Mouse (Mus musculus): ENCODE data around the gene Gm14862. TPM values are rescaled to one million over a fixed set of nuclear protein-coding genes. Genes with fewer than 3 reads are reported as not detected.

The Gm14862 gene
- polyA plus RNA-seq, 1 experiment from 2014 or later = not detected

GRCm38 (mm10) chrX:9216244-9216643 lies 40.5 kb downstream of the Gm14862 start:
- Histone ChIP-seq H3K4me1 (ENCODE audit: control insufficient read depth, insufficient read depth, low read length) (no peaks in the 10 kb centered on the region), H3K36me3 (ENCODE audit: control insufficient read depth, insufficient read depth) (no peaks in the 10 kb centered on the region), H3K9ac (ENCODE audit: low read length) (no peak overlapping the region), H3K9me3 (replicated peaks; ENCODE audit: control insufficient read depth, low read length) (no peaks in the 10 kb centered on the region), H3K27me3 (ENCODE audit: control insufficient read depth, insufficient read depth, low read length) (no peaks in the 10 kb centered on the region), H3K4me2 (ENCODE audit: low read depth, low read length) (no peak overlapping the region), H3K4me3 (ENCODE audit: low read length) (no peak overlapping the region), H3K27ac (ENCODE audit: low read length) (no peak overlapping the region)
- WGBS = 88% methylated on average over 2 of the region's 2 CpGs
- ATAC-seq (replicated peaks; ENCODE audit: extremely low read depth, insufficient read depth, low FRiP score) = no peak

DNA sequence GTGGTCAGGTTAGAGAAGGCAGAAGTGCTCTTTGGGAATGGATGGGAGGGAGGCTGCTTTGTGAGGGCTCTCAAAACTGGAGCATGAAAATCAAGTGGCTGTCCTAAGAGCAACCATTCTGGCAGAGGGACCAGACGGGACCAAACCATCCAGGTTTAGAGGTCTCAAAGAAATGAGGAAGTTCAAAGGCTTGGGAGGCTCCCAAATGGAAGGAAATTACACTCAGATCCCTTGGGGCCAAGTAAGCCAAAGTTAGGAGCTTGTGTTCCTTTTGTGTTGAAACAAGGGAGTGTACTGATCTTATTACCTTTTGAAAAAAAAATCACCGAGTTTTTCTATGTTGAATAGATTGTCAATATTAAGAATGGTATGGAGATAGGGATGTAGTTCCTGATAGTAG lies 51.6 kb downstream of the Gm14862 start:
- Histone ChIP-seq H3K9ac (ENCODE audit: low read length) (no peak overlapping the region), H3K36me3 (ENCODE audit: control insufficient read depth, insufficient read depth) (no peaks in the 10 kb centered on the region), H3K9me3 (replicated peaks; ENCODE audit: control insufficient read depth, low read length) (no peaks in the 10 kb centered on the region), H3K4me1 (ENCODE audit: control insufficient read depth, insufficient read depth, low read length) (no peaks in the 10 kb centered on the region), H3K4me2 (ENCODE audit: low read depth, low read length) (no peak overlapping the region), H3K4me3 (ENCODE audit: low read length) (no peak overlapping the region), H3K27ac (ENCODE audit: low read length) (no peak overlapping the region), H3K27me3 (ENCODE audit: control insufficient read depth, insufficient read depth, low read length) (no peaks in the 10 kb centered on the region; the same call in 1 of the 2 replicates)
- WGBS = 63% methylated on average over 2 of the region's 2 CpGs
- ATAC-seq (replicated peaks; ENCODE audit: extremely low read depth, insufficient read depth, low FRiP score) = no peak

DNA sequence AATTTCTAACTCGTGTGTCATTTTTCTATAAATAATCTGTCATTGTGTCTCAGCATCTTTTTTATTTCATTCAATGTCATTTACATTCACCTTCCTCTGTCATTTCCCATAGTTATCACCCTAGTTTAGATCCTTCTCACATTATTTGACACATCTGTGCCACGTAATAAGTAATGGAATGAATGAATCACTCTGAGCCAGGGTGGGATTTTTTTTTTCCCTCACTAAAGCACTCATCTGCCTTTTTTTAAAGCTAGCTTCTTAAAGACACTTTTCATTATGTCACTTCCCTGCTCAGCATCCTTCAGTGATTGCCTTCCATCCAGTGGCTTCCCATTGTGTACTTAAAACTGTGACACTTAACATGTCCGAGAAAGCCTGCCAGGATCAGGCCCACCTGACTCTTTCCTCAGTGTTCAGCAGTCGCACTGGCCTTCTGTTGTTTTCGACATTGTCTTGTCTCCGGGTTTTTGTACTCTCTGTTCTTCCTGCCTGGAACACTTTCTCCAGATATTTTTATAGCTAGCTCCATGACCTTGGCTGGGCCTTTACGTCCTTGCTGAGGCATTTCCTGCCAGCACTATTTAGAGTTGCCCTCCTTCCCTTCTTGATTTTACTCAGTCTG lies 53.8 kb downstream of the Gm14862 start:
- no peaks in the 10 kb centered on the region for H3K4me1 ChIP-seq (ENCODE audit: control insufficient read depth, insufficient read depth, low read length)
- no peaks in the 10 kb centered on the region for H3K36me3 ChIP-seq (ENCODE audit: control insufficient read depth, insufficient read depth)
- 39% methylated on average over 7 of the region's 7 CpGs for WGBS
- peak overlapping the region; percentile 61 for H3K27ac ChIP-seq (ENCODE audit: low read length)
- H3K9ac ChIP-seq (ENCODE audit: low read length) = no peak overlapping the region
- H3K4me2 ChIP-seq (ENCODE audit: low read depth, low read length) = peak overlapping the region; percentile 28; the same call in 1 of the 2 replicates
- no peak overlapping the region for H3K4me3 ChIP-seq (ENCODE audit: low read length)
- no peaks in the 10 kb centered on the region for H3K9me3 ChIP-seq (replicated peaks; ENCODE audit: control insufficient read depth, low read length)
- H3K27me3 ChIP-seq (ENCODE audit: control insufficient read depth, insufficient read depth, low read length) = no peaks in the 10 kb centered on the region; the same call in 1 of the 2 replicates
- ATAC-seq (replicated peaks; ENCODE audit: extremely low read depth, insufficient read depth, low FRiP score) = no peak

- ATAC-seq (replicated peaks; ENCODE audit: extremely low read depth, insufficient read depth, low FRiP score) = no peak
- H3K4me3 ChIP-seq (ENCODE audit: low read length) = no peak overlapping the region
- H3K9ac ChIP-seq (ENCODE audit: low read length) = no peak overlapping the region
- 69% methylated on average over 2 of the region's 2 CpGs for WGBS
- H3K27me3 ChIP-seq (ENCODE audit: control insufficient read depth, insufficient read depth, low read length) = no peaks in the 10 kb centered on the region; the same call in 1 of the 2 replicates
- H3K4me1 ChIP-seq (ENCODE audit: control insufficient read depth, insufficient read depth, low read length) = no peaks in the 10 kb centered on the region
- no peaks in the 10 kb centered on the region for H3K36me3 ChIP-seq (ENCODE audit: control insufficient read depth, insufficient read depth)
- H3K27ac ChIP-seq (ENCODE audit: low read length) = peak overlapping the region; percentile 61
- H3K4me2 ChIP-seq (ENCODE audit: low read depth, low read length) = no peak overlapping the region; the same call in 1 of the 2 replicates
- H3K9me3 ChIP-seq (replicated peaks; ENCODE audit: control insufficient read depth, low read length) = no peaks in the 10 kb centered on the region
These were observed 54.7 kb downstream of the Gm14862 start for GRCm38 (mm10) chrX:9201954-9202353.

Other genes with a start within 250 kb of the Gm14862 start
- gene Fthl17e, start 223.4 kb downstream of the Gm14862 start, polyA plus RNA-seq (2015; fragmentation: Nextera tagmentation; extraction: Ambion mirVana) = not detected in 2 replicates
- gene Fthl17f, start 193.9 kb downstream of the Gm14862 start, polyA plus RNA-seq (2015; fragmentation: Nextera tagmentation; extraction: Ambion mirVana) = not detected in 2 replicates
- gene 4930402K13Rik, start 152.3 kb downstream of the Gm14862 start, polyA plus RNA-seq (2015; fragmentation: Nextera tagmentation; extraction: Ambion mirVana) = not detected in 2 replicates
- 2.8 and 3.4 TPM in 2 replicates for gene Lancl3, start 57.0 kb downstream of the Gm14862 start, polyA plus RNA-seq (2015; fragmentation: Nextera tagmentation; extraction: Ambion mirVana)
- 3.0 and 3.2 TPM in 2 replicates for gene Xk, start 15.9 kb upstream of the Gm14862 start, polyA plus RNA-seq (2015; fragmentation: Nextera tagmentation; extraction: Ambion mirVana)
- not detected in 2 replicates for gene H2al1m, start 26.9 kb upstream of the Gm14862 start, polyA plus RNA-seq (2015; fragmentation: Nextera tagmentation; extraction: Ambion mirVana)
- gene H2al1k, start 93.7 kb upstream of the Gm14862 start, polyA plus RNA-seq (2015; fragmentation: Nextera tagmentation; extraction: Ambion mirVana) = not detected in 2 replicates
- gene Cybb, start 230.9 kb upstream of the Gm14862 start, polyA plus RNA-seq (2015; fragmentation: Nextera tagmentation; extraction: Ambion mirVana) = 2.2 and 2.3 TPM in 2 replicates